Mouse (Mus musculus) C2C12 (cell line): ENCODE results near the gene Cacna2d3.

Experiments used
- CEBPB ChIP-seq: IDR thresholded peaks from one replicate; pipeline ENCODE4 v1.6.1; 2011; ENCODE audit warnings: low read depth, mild to moderate bottlenecking, control low read depth, moderate library complexity
- CTCF ChIP-seq: IDR thresholded peaks from one replicate; pipeline ENCODE4 v1.5.1; 2011; ENCODE audit not compliant: control insufficient read depth, insufficient read depth, insufficient read length
- FOSL1 ChIP-seq: IDR thresholded peaks from one replicate; pipeline ENCODE4 v1.8.0; 2011; ENCODE audit warnings: mild to moderate bottlenecking, low read length; ENCODE audit not compliant: poor library complexity, insufficient read depth, severe bottlenecking
- MAX ChIP-seq: IDR thresholded peaks from one replicate; pipeline ENCODE4 v1.6.1; 2011; ENCODE audit warnings: mild to moderate bottlenecking, control low read depth
- MYOD1 ChIP-seq: IDR thresholded peaks from one replicate; pipeline ENCODE4 v1.6.1; 2011; ENCODE audit warnings: low read depth; ENCODE audit not compliant: control insufficient read depth, insufficient read length
- MYOG ChIP-seq: IDR thresholded peaks from one replicate; pipeline ENCODE4 v1.6.1; 2011; ENCODE audit not compliant: control insufficient read depth, insufficient read length; ENCODE audit errors: extremely low read depth
- USF1 ChIP-seq: IDR thresholded peaks from one replicate; pipeline ENCODE4 v1.6.1; 2011; ENCODE audit warnings: low read depth, mild to moderate bottlenecking, control low read depth, moderate library complexity

- TF ChIP-seq MYOD1, result no peak
- TF ChIP-seq CTCF, result no peak
- no peak for TF ChIP-seq USF1
- no peak for TF ChIP-seq MYOG
- TF ChIP-seq CEBPB, result no peak
- no peak for TF ChIP-seq MAX
- no peak for TF ChIP-seq FOSL1
Measured at GRCm38 (mm10) chr14:29669826-29670225, 51.8 kb downstream of the Cacna2d3 start.
